Mouse (Mus musculus) ES-E14 (cell line): Measurements from ENCODE around the gene Rps10. TPM values are rescaled to one million over a fixed set of nuclear protein-coding genes. Genes with fewer than 3 reads are reported as not detected.

Experiments
- DNase-seq: peaks from one replicate; pipeline ENCODE4 v3.0.0-alpha.2; 2013; ENCODE audit warnings: low read depth, low spot score
- H3K27ac ChIP-seq: 2 replicates; pipeline ENCODE4 v1.5.1; 2012; ENCODE audit warnings: low read depth, mild to moderate bottlenecking, low read length, moderate library complexity, mixed read lengths; ENCODE audit not compliant: poor library complexity, insufficient read depth, severe bottlenecking
- H3K36me3 ChIP-seq: 2 replicates; pipeline ENCODE4 v1.6.1; 2012; ENCODE audit warnings: mild to moderate bottlenecking, low read length, moderate library complexity, mixed read lengths; ENCODE audit not compliant: control insufficient read depth, poor library complexity, insufficient read depth, severe bottlenecking
- H3K4me1 ChIP-seq, 2 experiments: fragments of 150-350 bp in 1 of 2; sonication (generic) in 1 of 2; 2 replicates each; pipeline ENCODE4 v1.6.1; 2012; ENCODE audit warnings: low read length in 2 of 2, mild to moderate bottlenecking in 1 of 2, mixed read lengths in 1 of 2; ENCODE audit not compliant: control insufficient read depth in 2 of 2, insufficient read depth in 2 of 2, poor library complexity in 1 of 2
- H3K4me3 ChIP-seq, 2 experiments: fragments of 150-350 bp in 1 of 2; sonication (generic) in 1 of 2; 2 replicates each; pipeline ENCODE4 v1.5.1; 2012; ENCODE audit warnings: low read length in 2 of 2, low read depth in 1 of 2, mild to moderate bottlenecking in 1 of 2, mixed read lengths in 1 of 2; ENCODE audit not compliant: insufficient read depth in 1 of 2, poor library complexity in 1 of 2, severe bottlenecking in 1 of 2
- H3K9ac ChIP-seq: 2 replicates; pipeline ENCODE4 v1.6.1; 2012; ENCODE audit warnings: low read depth, mild to moderate bottlenecking, low read length, mixed read lengths; ENCODE audit not compliant: poor library complexity, insufficient read depth, severe bottlenecking
- H3K9me3 ChIP-seq: fragments of 150-350 bp; sonication (generic); 2 replicates; pipeline ENCODE4 v1.6.1; 2012; ENCODE audit warnings: low read depth, mild to moderate bottlenecking, low read length; ENCODE audit not compliant: control insufficient read depth, insufficient read depth
- CHD2 ChIP-seq: IDR thresholded peaks from 2 replicates; pipeline ENCODE4 v1.6.1; 2014; ENCODE audit warnings: mild to moderate bottlenecking, low read depth, low read length, inconsistent platforms
- HCFC1 ChIP-seq: IDR thresholded peaks from 2 replicates; pipeline ENCODE4 v1.6.1; 2012; ENCODE audit warnings: low read length, inconsistent platforms, borderline replicate concordance; ENCODE audit not compliant: insufficient read depth
- MAFK ChIP-seq: IDR thresholded peaks from 2 replicates; pipeline ENCODE4 v1.6.1; 2014; ENCODE audit warnings: mild to moderate bottlenecking, low read depth, low read length, inconsistent platforms; ENCODE audit not compliant: insufficient read depth
- ZC3H11A ChIP-seq: IDR thresholded peaks from 2 replicates; pipeline ENCODE4 v1.6.1; 2012; ENCODE audit warnings: low read depth, mild to moderate bottlenecking, inconsistent platforms, low read length, borderline replicate concordance
- ZNF384 ChIP-seq: IDR thresholded peaks from 2 replicates; pipeline ENCODE4 v1.6.1; 2012; ENCODE audit warnings: low read depth, low read length, inconsistent platforms
- in situ Hi-C, 2 experiments: fragments of 600-800 bp; cut with MboI; formaldehyde crosslinking; loops; one replicate each; pipeline ENCODE4 v1.15.1; 2025; ENCODE audit warnings: low sequenced_read_pairs in 2 of 2, inconsistent platforms in 1 of 2; ENCODE audit not compliant: unreplicated experiment in 2 of 2
- total RNA-seq: library from RNA; depleted of rRNA; stranded (reverse); fragments of 300-350 nt; gene quantifications from 2 replicates; pipeline ENCODE4 v1.2.3, GENCODE M21; 2012

Gene Rps10
- total RNA-seq, 1 experiment = 1,842 TPM

DNA sequence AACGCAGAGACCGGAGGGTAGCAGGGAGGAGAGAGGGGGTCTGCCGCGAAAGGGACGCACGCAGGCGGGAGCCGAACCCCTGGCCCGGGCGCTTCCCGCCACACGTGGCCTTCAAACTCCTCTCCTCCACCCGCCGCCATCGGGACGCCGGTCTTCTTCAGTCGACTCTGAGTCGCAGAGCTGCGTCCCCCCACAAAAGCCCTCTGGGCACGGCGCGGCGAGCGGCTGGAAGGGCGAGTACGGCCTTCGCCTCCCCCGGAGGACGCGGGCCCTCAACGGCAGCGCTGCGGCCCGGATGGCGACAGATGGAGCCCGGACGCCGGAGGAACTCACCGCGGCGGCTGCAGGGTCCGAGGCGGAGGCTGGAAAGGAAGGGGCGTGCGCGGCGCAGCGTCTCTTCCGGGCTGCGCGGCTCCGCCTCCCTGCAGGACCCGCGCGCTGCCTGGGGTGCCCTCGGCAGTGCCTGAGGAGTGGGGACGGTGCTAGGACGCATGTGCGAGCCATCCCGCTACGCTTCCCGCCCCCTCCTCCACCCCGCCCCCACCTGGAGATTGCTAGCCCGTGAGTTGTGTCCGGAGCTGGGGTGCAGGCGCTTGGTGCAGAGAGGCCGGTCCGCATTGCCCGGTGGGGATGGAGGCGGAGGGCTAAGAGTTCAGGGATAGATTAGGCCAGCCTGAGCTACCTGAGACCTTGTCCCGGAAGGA lies 1.4 kb downstream of the Rps10 start, which contains the start of gene RPS10-NUDT3:
Gene RPS10-NUDT3 (minus strand): TSS at position 352 of the 704 bp plus-strand sequence.
- no peak for DNase-seq
- Histone ChIP-seq H3K9me3 (no peaks in the 10 kb centered on the region), H3K9ac (peak within 1 kb of the TSS; percentile 94), H3K36me3 (peaks cover 48% of the 10 kb centered on the region), H3K4me3 (peak within 1 kb of the TSS; percentile 97 to 98), H3K27ac (peak within 1 kb of the TSS; percentile 95), H3K4me1 (peaks cover 0 to 13% of the 10 kb centered on the region in 2 experiments; a peak in 3 of 4 replicates)
- no peak for TF ChIP-seq ZC3H11A
- 0 out of 2 replicates have a peak, but pooled peaks have one; percentile 18 for TF ChIP-seq MAFK
- in situ Hi-C loops = no loop called here

DNA sequence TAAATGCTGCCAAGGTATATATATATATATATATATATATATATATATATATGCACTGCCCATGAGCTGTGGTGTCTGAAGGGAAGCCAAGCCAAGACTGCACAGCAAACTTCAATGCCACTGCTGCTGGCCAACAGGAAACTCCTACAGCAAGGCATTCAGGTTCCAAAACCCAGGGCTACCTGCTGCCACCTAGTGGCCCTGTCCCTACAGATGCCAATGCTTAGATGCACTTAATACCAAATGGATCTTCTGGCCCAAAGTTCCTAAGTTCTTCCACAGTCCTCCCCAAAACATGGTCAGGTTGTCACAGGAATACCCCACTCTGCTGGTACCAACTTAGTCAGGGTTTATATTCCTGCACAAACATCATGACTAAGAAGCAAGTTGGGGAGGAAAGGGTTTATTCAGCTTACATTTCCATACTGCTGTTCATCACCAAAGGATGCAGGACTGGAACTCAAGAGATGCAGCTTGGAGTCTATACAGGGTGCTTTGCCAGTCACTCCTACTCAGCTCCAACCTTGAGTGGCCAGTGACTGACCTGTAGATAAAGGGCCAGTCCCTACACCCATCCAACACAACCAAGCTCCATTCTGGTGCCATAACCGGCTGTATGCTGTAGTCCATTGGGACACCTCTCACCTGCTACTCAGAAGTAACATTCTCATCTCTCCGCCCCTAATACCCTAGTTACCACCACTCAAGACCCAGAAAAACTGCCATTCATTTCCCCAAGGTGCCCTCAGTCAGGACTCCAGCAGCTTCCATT lies 7.0 kb downstream of the Rps10 start:
- DNase-seq = no peak
- in situ Hi-C loops = no loop called here
- Histone ChIP-seq H3K4me1 (peaks cover 0 to 6% of the 10 kb centered on the region in 2 experiments; a peak in 1 of 4 replicates), H3K9me3 (no peaks in the 10 kb centered on the region), H3K4me3 (no peak overlapping the region), H3K27ac (no peak overlapping the region), H3K9ac (no peak overlapping the region), H3K36me3 (peaks cover 47% of the 10 kb centered on the region)
- TF ChIP-seq CHD2 (no peak), MAFK (no peak), HCFC1 (no peak), ZNF384 (no peak), ZC3H11A (no peak)

DNA sequence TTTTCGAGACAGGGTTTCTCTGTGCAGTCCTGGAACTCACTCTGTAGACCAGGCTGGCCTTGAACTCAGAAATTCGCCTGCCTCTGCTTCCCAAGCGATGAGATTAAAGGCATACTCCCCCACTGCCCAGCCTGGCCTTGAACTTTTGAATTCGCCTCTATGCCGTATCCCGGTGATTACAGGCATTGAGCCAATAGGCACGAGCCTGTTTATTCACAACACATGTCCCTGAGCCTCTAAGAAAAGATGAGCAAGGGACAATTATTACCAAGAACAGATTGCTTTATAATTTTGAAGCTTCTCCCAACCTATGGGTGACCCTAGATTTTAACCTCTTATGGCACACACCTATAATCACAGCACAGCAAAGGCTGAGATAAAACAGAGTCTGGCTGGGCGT lies 8.1 kb downstream of the Rps10 start:
- DNase-seq = no peak
- Histone ChIP-seq H3K27ac (no peak overlapping the region; the same call in 1 of the 2 replicates), H3K4me1 (peaks cover 0 to 6% of the 10 kb centered on the region in 2 experiments; a peak in 1 of 4 replicates), H3K36me3 (peaks cover 37% of the 10 kb centered on the region), H3K9me3 (no peaks in the 10 kb centered on the region), H3K9ac (no peak overlapping the region), H3K4me3 (no peak overlapping the region)
- in situ Hi-C loops = no loop called here
- no peak for TF ChIP-seq ZC3H11A
- no peak for TF ChIP-seq HCFC1
- TF ChIP-seq MAFK = no peak

DNA sequence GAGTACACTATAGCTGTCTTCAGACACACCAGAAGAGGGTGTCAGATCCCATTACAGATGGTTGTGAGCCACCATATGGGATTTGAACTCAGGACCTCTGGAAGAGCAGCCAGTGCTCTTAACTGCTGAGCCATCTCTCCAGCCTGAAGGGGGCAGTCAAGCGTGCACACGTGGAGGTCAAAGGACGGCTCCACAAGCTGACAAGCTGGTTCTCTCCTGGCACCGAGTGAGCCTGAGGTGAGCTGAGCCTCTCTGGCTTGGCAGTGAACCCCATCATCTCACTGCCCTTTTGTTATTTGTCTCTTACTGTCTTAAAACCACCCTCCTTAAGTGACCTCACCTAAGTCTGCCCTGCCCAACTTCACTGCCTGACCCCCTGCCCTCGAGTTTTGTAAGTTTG lies 9.0 kb downstream of the Rps10 start:
- H3K36me3 ChIP-seq = peaks cover 27% of the 10 kb centered on the region
- no peak overlapping the region for H3K27ac ChIP-seq
- H3K4me3 ChIP-seq = no peak overlapping the region
- TF ChIP-seq ZNF384 (no peak), CHD2 (no peak), MAFK (no peak), ZC3H11A (no peak), HCFC1 (no peak)
- no peak for DNase-seq
- in situ Hi-C loops = no loop called here
- peaks cover 0 to 6% of the 10 kb centered on the region in 2 experiments; a peak in 1 of 4 replicates for H3K4me1 ChIP-seq
- no peaks in the 10 kb centered on the region for H3K9me3 ChIP-seq
- no peak overlapping the region for H3K9ac ChIP-seq
